Mouse (Mus musculus) embryo, embryonic 10 days (tissue): ENCODE data around the gene Wdr44.

Source experiments
- DNase-seq: peaks from one replicate; pipeline ENCODE4 v3.0.0-alpha.2; 2015; ENCODE audit warnings: low spot score

Wdr44 gene

GRCm38 (mm10) chrX:23840921-23841320 lies 148.1 kb downstream of the Wdr44 start:
- DNase-seq: no peak
